ENCODE assay signal across 1 mouse cellular context in genomic region chr11:54145990-54146389, GRCm38 (mm10).
TF ChIP-seq lines count a peak whose summit lies in the region.

No protein-coding gene starts in this region.

TF ChIP-seq in MEL, 35 proteins besides CTCF, POLR2A, EP300 and RAD21 (continued from another document):
- TF ChIP-seq KAT2A (conservative IDR thresholded peaks at IDR 0.05; ENCODE audit: low read depth, low read length) (no peak), MYB (IDR thresholded peaks at IDR 0.05; ENCODE audit: low read depth, low read length) (no peak), CHD2 (IDR thresholded peaks at IDR 0.05; ENCODE audit: low read length) (no peak), NRF1 (IDR thresholded peaks at IDR 0.05; ENCODE audit: insufficient read depth, low read depth, low read length, poor library complexity, severe bottlenecking) (no peak), BHLHE40 (IDR thresholded peaks at IDR 0.05; ENCODE audit: borderline replicate concordance, low read depth, low read length) (no peak)
